ENCODE assay signal across 8 mouse cellular contexts in genomic region chr9:58555685-58556414, GRCm38 (mm10). TPM values are rescaled to one million over a fixed set of nuclear protein-coding genes. Genes with fewer than 3 reads are reported as not detected.
DNase-seq lines count a peak whose midpoint lies in the region; ATAC-seq and TF ChIP-seq lines count a peak whose summit lies in the region.

No protein-coding gene starts in this region.

- TF ChIP-seq POLR2A in cerebellum, adult 2 months (IDR thresholded peaks at IDR 0.05; ENCODE audit: borderline replicate concordance, insufficient read depth, low read length), result no peak

- 34% methylated on average over 9 of the region's 9 CpGs for WGBS in cerebellum, adult 2 months
- 13% methylated on average over 9 of the region's 9 CpGs for WGBS in lung, postnatal 0 days
- WGBS in liver, embryonic 11.5 days, result 8% methylated on average over 9 of the region's 9 CpGs
- WGBS in stomach, postnatal 0 days, result 18% methylated on average over 9 of the region's 9 CpGs

- H3K4me3 ChIP-seq in cerebellum, adult 2 months (replicated peaks; ENCODE audit: insufficient read depth, low read depth, low read length), result peak overlapping the region; percentile 56
- peak overlapping the region; percentile 80 for H3K4me3 ChIP-seq in lung, postnatal 0 days (ENCODE audit: low read depth, low read length)
- H3K4me3 ChIP-seq in liver, embryonic 11.5 days (ENCODE audit: low read depth, low read length), result peak overlapping the region; percentile 80
- peak overlapping the region; percentile 82 for H3K4me3 ChIP-seq in stomach, postnatal 0 days (ENCODE audit: low read depth, low read length)

- no peaks in the 10 kb centered on the region; the same call in 1 of the 2 replicates for H3K4me1 ChIP-seq in cerebellum, adult 2 months (ENCODE audit: control insufficient read depth, insufficient read depth, low read length)
- H3K4me1 ChIP-seq in lung, postnatal 0 days (ENCODE audit: insufficient read depth, low read depth, low read length), result peaks cover 9% of the 10 kb centered on the region; the same call in 1 of the 2 replicates
- peaks cover 25% of the 10 kb centered on the region for H3K4me1 ChIP-seq in liver, embryonic 11.5 days (replicated peaks; ENCODE audit: control insufficient read depth, insufficient read depth, low read length)
- peaks cover 4% of the 10 kb centered on the region for H3K4me1 ChIP-seq in stomach, postnatal 0 days (replicated peaks; ENCODE audit: control insufficient read depth, insufficient read depth)

- no peak for TF ChIP-seq CTCF in cerebellum, adult 2 months (IDR thresholded peaks at IDR 0.05; ENCODE audit: borderline replicate concordance, insufficient read depth, low read depth, low read length)
- TF ChIP-seq CTCF in lung, postnatal 0 days (IDR thresholded peaks at IDR 0.05), result no peak
- TF ChIP-seq CTCF in stomach, postnatal 0 days (IDR thresholded peaks at IDR 0.05; ENCODE audit: low read depth), result no peak

- H3K9me3 ChIP-seq in lung, postnatal 0 days (ENCODE audit: low read length), result no peaks in the 10 kb centered on the region
- no peaks in the 10 kb centered on the region for H3K9me3 ChIP-seq in liver, embryonic 11.5 days (ENCODE audit: control insufficient read depth, low read length)
- no peaks in the 10 kb centered on the region for H3K9me3 ChIP-seq in stomach, postnatal 0 days (ENCODE audit: control insufficient read depth, low read length)

- no peak overlapping the region; the same call in 1 of the 2 replicates for H3K9ac ChIP-seq in lung, postnatal 0 days (replicated peaks; ENCODE audit: low read depth)
- 0 out of 2 replicates have a peak overlapping the region, but pooled peaks have one; percentile 78 for H3K9ac ChIP-seq in liver, embryonic 11.5 days (ENCODE audit: low read depth, low read length)
- H3K9ac ChIP-seq in stomach, postnatal 0 days (ENCODE audit: low read length), result peak overlapping the region; percentile 98; the same call in 1 of the 2 replicates

- no peak for TF ChIP-seq EP300 in lung, postnatal 0 days (IDR thresholded peaks at IDR 0.05)
- no peak for TF ChIP-seq EP300 in stomach, postnatal 0 days (optimal IDR thresholded peaks at IDR 0.05)

- H3K27me3 ChIP-seq in cerebellum, adult 2 months (ENCODE audit: control insufficient read depth, insufficient read depth, low read length), result no peaks in the 10 kb centered on the region
- no peaks in the 10 kb centered on the region for H3K27me3 ChIP-seq in lung, postnatal 0 days (replicated peaks; ENCODE audit: insufficient read depth, low read length)
- H3K27me3 ChIP-seq in liver, embryonic 11.5 days (replicated peaks; ENCODE audit: control insufficient read depth, insufficient read depth, low read length), result 0 out of 2 replicates have a peak, but pooled peaks cover 6% of the 10 kb centered on the region
- H3K27me3 ChIP-seq in stomach, postnatal 0 days (ENCODE audit: control insufficient read depth, insufficient read depth, low read length), result no peaks in the 10 kb centered on the region

- no peak for DNase-seq in cerebellum, adult 2 months
- no peak for DNase-seq in cerebellum, postnatal 4 days (ENCODE audit: low spot score in 2 of 2)
- DNase-seq in lung, postnatal 0 days (ENCODE audit: low spot score), result no peak
- no peak for DNase-seq in lung, postnatal 10 days
- DNase-seq in liver, embryonic 11.5 days (ENCODE audit: low spot score), result no peak
- no peak for DNase-seq in stomach, postnatal 0 days (ENCODE audit: low spot score)
- DNase-seq in left cerebral cortex, adult 9 months (ENCODE audit: low spot score in 2 of 2), result no peak
- DNase-seq in adipocyte (ENCODE audit: low spot score), result no peak

- no peak for ATAC-seq in lung, postnatal 0 days
- no peak; the same call in 1 of the 2 replicates for ATAC-seq in liver, embryonic 11.5 days (replicated peaks; ENCODE audit: low FRiP score)
- ATAC-seq in stomach, postnatal 0 days (ENCODE audit: low FRiP score, low TSS enrichment), result no peak; the same call in 1 of the 2 replicates

- peak overlapping the region; percentile 95; the same call in 1 of the 2 replicates for H3K27ac ChIP-seq in cerebellum, adult 2 months (ENCODE audit: insufficient read depth, low read length)
- H3K27ac ChIP-seq in lung, postnatal 0 days (ENCODE audit: low read length), result peak overlapping the region; percentile 91
- no peak overlapping the region for H3K27ac ChIP-seq in liver, embryonic 11.5 days (ENCODE audit: low read depth, low read length)
- H3K27ac ChIP-seq in stomach, postnatal 0 days (replicated peaks), result peak overlapping the region; percentile 96

- no peaks in the 10 kb centered on the region for H3K36me3 ChIP-seq in lung, postnatal 0 days (ENCODE audit: insufficient read depth, low read length)
- no peaks in the 10 kb centered on the region for H3K36me3 ChIP-seq in liver, embryonic 11.5 days (ENCODE audit: control insufficient read depth, insufficient read depth, low read length)
- no peaks in the 10 kb centered on the region for H3K36me3 ChIP-seq in stomach, postnatal 0 days (ENCODE audit: control insufficient read depth, insufficient read depth, low read length)

- H3K4me2 ChIP-seq in lung, postnatal 0 days (replicated peaks; ENCODE audit: low read depth, low read length), result peak overlapping the region; percentile 99
- peak overlapping the region; percentile 98 for H3K4me2 ChIP-seq in liver, embryonic 11.5 days
- peak overlapping the region; percentile 96 for H3K4me2 ChIP-seq in stomach, postnatal 0 days (replicated peaks; ENCODE audit: low read depth)

RNA-seq across cellular contexts. Expression of gene Cd276, which starts 0.6 kb away (rescaled TPM):
- polyA plus RNA-seq in cerebellum, adult 2 months (2012; rRNA removed), result 6.4 and 6.9 TPM in 2 replicates
- 9.9 and 10.7 TPM in 2 replicates for polyA plus RNA-seq in lung, postnatal 0 days (2015; fragmentation: Nextera tagmentation; extraction: Ambion mirVana)
- 14.9 and 17.8 TPM in 2 replicates for polyA plus RNA-seq in liver, embryonic 11.5 days (2014; fragmentation: Nextera tagmentation; extraction: Ambion mirVana)
- 11.3 and 11.4 TPM in 2 replicates for polyA plus RNA-seq in stomach, postnatal 0 days (2015; fragmentation: Nextera tagmentation; extraction: Ambion mirVana)

RNA-seq across cellular contexts. Expression of gene Nptn, which starts 26.2 kb away (rescaled TPM):
- polyA plus RNA-seq in cerebellum, adult 2 months (2012; rRNA removed), result 1,284 and 1,476 TPM in 2 replicates
- polyA plus RNA-seq in lung, postnatal 0 days (2015; fragmentation: Nextera tagmentation; extraction: Ambion mirVana), result 132 and 133 TPM in 2 replicates
- 113 and 114 TPM in 2 replicates for polyA plus RNA-seq in liver, embryonic 11.5 days (2014; fragmentation: Nextera tagmentation; extraction: Ambion mirVana)
- polyA plus RNA-seq in stomach, postnatal 0 days (2015; fragmentation: Nextera tagmentation; extraction: Ambion mirVana), result 130 and 136 TPM in 2 replicates
